Mouse (Mus musculus) brain, embryonic 14.5 days (tissue): ENCODE results near the gene Slc25a51.

Source experiments
- CTCF ChIP-seq: fragments of 200-500 bp; IDR thresholded peaks from 2 replicates; pipeline ENCODE4 v1.5.1; 2012; ENCODE audit warnings: inconsistent platforms, mild to moderate bottlenecking, moderate library complexity, borderline replicate concordance; ENCODE audit not compliant: insufficient read depth, insufficient read length; ENCODE audit errors: extremely low read depth
- POLR2A ChIP-seq: fragments of 200-500 bp; IDR thresholded peaks from 2 replicates; pipeline ENCODE4 v1.6.1; 2012; ENCODE audit warnings: mild to moderate bottlenecking, inconsistent platforms, borderline replicate concordance; ENCODE audit not compliant: poor library complexity, insufficient read depth, insufficient read length, severe bottlenecking; ENCODE audit errors: extremely low read depth

DNA sequence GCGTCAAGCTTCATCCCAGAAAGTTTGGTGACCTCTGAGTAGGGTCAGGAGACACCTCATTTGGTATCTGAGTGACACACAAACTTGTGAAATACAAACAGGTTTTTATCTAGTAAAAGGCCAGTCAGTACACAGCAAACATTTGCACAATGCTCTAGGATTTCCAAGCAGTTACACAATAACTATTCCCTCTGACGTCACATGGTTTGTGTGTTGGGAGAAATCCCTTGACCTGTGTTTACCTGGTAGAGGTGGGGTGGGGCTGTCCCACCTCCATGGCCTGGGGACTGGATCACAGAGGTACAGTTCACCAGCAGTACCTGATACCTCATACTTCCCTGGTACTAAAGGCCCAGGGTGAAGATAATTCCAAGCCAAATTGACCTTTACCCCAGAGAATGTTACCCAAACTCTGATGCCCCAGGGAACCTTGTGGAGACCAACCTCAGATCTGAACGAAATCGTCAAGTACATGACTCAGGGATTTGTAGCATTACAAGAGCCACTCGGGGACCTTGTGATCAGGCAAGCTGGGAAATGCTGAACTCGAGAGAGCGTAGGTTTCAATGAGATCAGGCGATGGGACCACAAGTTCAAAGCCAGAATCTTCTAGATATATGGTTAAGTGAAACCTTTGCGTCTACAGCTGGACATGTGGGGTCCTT lies 5.2 kb upstream of the Slc25a51 start:
- TF ChIP-seq CTCF (no peak), POLR2A (no peak)
